Mouse (Mus musculus) MEL (cell line): ENCODE measurements at regions not wholly inside any gene's neighbourhood (a gene's known extent, or its start where the extent isn't known, plus 50 kb on each side); places are given as distances from the start of the nearest gene placed in this dataset.

Experiments
- DNase-seq: peaks from one replicate; pipeline ENCODE4 v3.0.0; 2011; ENCODE audit warnings: low read depth, low spot score
- H3K27ac ChIP-seq: 2 replicates; pipeline ENCODE4 v1.5.1; 2012; ENCODE audit warnings: low read depth, mild to moderate bottlenecking, control low read depth, low read length, moderate library complexity; ENCODE audit not compliant: control insufficient read depth
- H3K27me3 ChIP-seq, 2 experiments: fragments of 150-350 bp in 1 of 2; sonication (generic) in 1 of 2; 2 replicates each; pipeline ENCODE4 v1.6.1; 2012; ENCODE audit warnings: low read length in 2 of 2, mild to moderate bottlenecking in 2 of 2, improper control_type of control experiment in 1 of 2, moderate library complexity in 1 of 2; ENCODE audit not compliant: insufficient read depth in 2 of 2, control insufficient read depth in 1 of 2
- H3K36me3 ChIP-seq, 2 experiments: 2 replicates each; pipeline ENCODE4 v1.6.1; 2012 to 2014; ENCODE audit warnings: low read length in 2 of 2, improper control_type of control experiment in 1 of 2, inconsistent platforms in 1 of 2, mild to moderate bottlenecking in 1 of 2; ENCODE audit not compliant: insufficient read depth in 2 of 2, control insufficient read depth in 1 of 2
- H3K4me1 ChIP-seq, 2 experiments: fragments of 150-350 bp in 1 of 2; sonication (generic) in 1 of 2; 2 replicates each; pipeline ENCODE4 v1.6.1; 2012; ENCODE audit warnings: low read length in 2 of 2, improper control_type of control experiment in 1 of 2, mild to moderate bottlenecking in 1 of 2; ENCODE audit not compliant: insufficient read depth in 2 of 2, control insufficient read depth in 1 of 2
- H3K4me3 ChIP-seq, 2 experiments: fragments of 150-350 bp in 1 of 2; sonication (generic) in 1 of 2; 2 replicates each; pipeline ENCODE4 v1.5.1; 2012; ENCODE audit warnings: low read depth in 2 of 2, low read length in 2 of 2, mild to moderate bottlenecking in 2 of 2, moderate library complexity in 2 of 2, control low read depth in 1 of 2, improper control_type of control experiment in 1 of 2; ENCODE audit not compliant: control insufficient read depth in 1 of 2, insufficient read depth in 1 of 2
- H3K79me2 ChIP-seq: 2 replicates; pipeline ENCODE4 v1.6.1; 2012; ENCODE audit warnings: mild to moderate bottlenecking, low read length, moderate library complexity; ENCODE audit not compliant: control insufficient read depth, poor library complexity, insufficient read depth
- H3K9ac ChIP-seq: 2 replicates; pipeline ENCODE4 v1.6.1; 2012; ENCODE audit warnings: low read depth, mild to moderate bottlenecking, control low read depth, low read length, moderate library complexity; ENCODE audit not compliant: control insufficient read depth, poor library complexity, severe bottlenecking
- H3K9me3 ChIP-seq: fragments of 150-350 bp; sonication (generic); replicated peaks from 2 replicates; pipeline ENCODE4 v1.6.1; 2012; ENCODE audit warnings: mild to moderate bottlenecking, low read length, improper control_type of control experiment, moderate library complexity; ENCODE audit not compliant: insufficient read depth
- EP300 ChIP-seq, 2 experiments: IDR thresholded peaks; 2 replicates each; pipeline ENCODE4 v1.6.1; 2011; ENCODE audit warnings: improper control_type of control experiment in 2 of 2, low read length in 2 of 2, low read depth in 1 of 2, mild to moderate bottlenecking in 1 of 2
- ETS1 ChIP-seq: IDR thresholded peaks from 2 replicates; pipeline ENCODE4 v1.6.1; 2012; ENCODE audit warnings: low read depth, mild to moderate bottlenecking, inconsistent platforms, low read length, improper control_type of control experiment, moderate library complexity
- GABPA ChIP-seq: IDR thresholded peaks from 2 replicates; pipeline ENCODE4 v1.6.1; 2012; ENCODE audit warnings: low read depth, mild to moderate bottlenecking, inconsistent platforms, low read length, improper control_type of control experiment, moderate library complexity
- GATA1 ChIP-seq: IDR thresholded peaks from 2 replicates; pipeline ENCODE4 v1.6.1; 2011; ENCODE audit warnings: low read depth, low read length, improper control_type of control experiment
- HCFC1 ChIP-seq: IDR thresholded peaks from 2 replicates; pipeline ENCODE4 v1.6.1; 2012; ENCODE audit warnings: low read depth, mild to moderate bottlenecking, inconsistent platforms, low read length, improper control_type of control experiment, moderate library complexity
- JUND ChIP-seq: IDR thresholded peaks from 2 replicates; pipeline ENCODE4 v1.6.1; 2011; ENCODE audit warnings: low read depth, mild to moderate bottlenecking, improper control_type of control experiment, low read length
- KAT2A ChIP-seq: conservative IDR thresholded peaks from 2 replicates; pipeline ENCODE4 v1.6.1; 2012; ENCODE audit warnings: low read depth, low read length, improper control_type of control experiment, inconsistent platforms
- MAX ChIP-seq: IDR thresholded peaks from 2 replicates; pipeline ENCODE4 v1.6.1; 2011; ENCODE audit warnings: low read length, improper control_type of control experiment
- MAZ ChIP-seq: IDR thresholded peaks from 2 replicates; pipeline ENCODE4 v1.6.1; 2012; ENCODE audit warnings: low read depth, mild to moderate bottlenecking, inconsistent platforms, low read length, improper control_type of control experiment
- MXI1 ChIP-seq: IDR thresholded peaks from 2 replicates; pipeline ENCODE4 v1.6.1; 2011; ENCODE audit warnings: mild to moderate bottlenecking, low read depth, low read length, improper control_type of control experiment
- MYB ChIP-seq: IDR thresholded peaks from 2 replicates; pipeline ENCODE4 v1.6.1; 2011; ENCODE audit warnings: mild to moderate bottlenecking, low read depth, low read length, improper control_type of control experiment
- MYC ChIP-seq: IDR thresholded peaks from 2 replicates; pipeline ENCODE4 v1.6.1; 2011; ENCODE audit warnings: low read depth, mild to moderate bottlenecking, low read length, improper control_type of control experiment, moderate library complexity
- NELFE ChIP-seq: IDR thresholded peaks from 2 replicates; pipeline ENCODE4 v1.6.1; 2011; ENCODE audit warnings: low read depth, low read length, improper control_type of control experiment
- POLR2A ChIP-seq, 2 experiments: IDR thresholded peaks; 2 replicates each; pipeline ENCODE4 v1.6.1; 2011 to 2012; ENCODE audit warnings: low read length in 2 of 2, mild to moderate bottlenecking in 2 of 2, control low read depth in 1 of 2, improper control_type of control experiment in 1 of 2, low read depth in 1 of 2, moderate library complexity in 1 of 2; ENCODE audit not compliant: control insufficient read depth in 1 of 2, insufficient read depth in 1 of 2, poor library complexity in 1 of 2
- POLR2AphosphoS5 ChIP-seq: IDR thresholded peaks from 2 replicates; pipeline ENCODE4 v1.6.1; 2012; ENCODE audit warnings: low read depth, borderline replicate concordance, mild to moderate bottlenecking, inconsistent platforms, low read length, moderate library complexity, mixed read lengths
- SIN3A ChIP-seq: IDR thresholded peaks from 2 replicates; pipeline ENCODE4 v1.6.1; 2012; ENCODE audit warnings: low read length, improper control_type of control experiment, inconsistent platforms
- SMC3 ChIP-seq: IDR thresholded peaks from 2 replicates; pipeline ENCODE4 v1.6.1; 2011; ENCODE audit warnings: low read depth, low read length, improper control_type of control experiment
- TAL1 ChIP-seq: IDR thresholded peaks from 2 replicates; pipeline ENCODE4 v1.6.1; 2012; ENCODE audit warnings: mild to moderate bottlenecking, inconsistent platforms, low read length, moderate library complexity, mixed read lengths
- TBP ChIP-seq: IDR thresholded peaks from 2 replicates; pipeline ENCODE4 v1.8.0; 2011; ENCODE audit warnings: low read depth, low read length, improper control_type of control experiment
- TCF12 ChIP-seq: IDR thresholded peaks from 2 replicates; pipeline ENCODE4 v1.6.1; 2014; ENCODE audit warnings: low read depth, mild to moderate bottlenecking, inconsistent platforms, low read length, improper control_type of control experiment, moderate library complexity
- UBTF ChIP-seq: IDR thresholded peaks from 2 replicates; pipeline ENCODE4 v1.6.1; 2012; ENCODE audit warnings: low read depth, mild to moderate bottlenecking, inconsistent platforms, low read length, improper control_type of control experiment, moderate library complexity, borderline replicate concordance; ENCODE audit not compliant: insufficient read depth
- USF2 ChIP-seq, 2 experiments: IDR thresholded peaks; 2 replicates each; pipeline ENCODE4 v1.6.1; 2011 to 2012; ENCODE audit warnings: improper control_type of control experiment in 2 of 2, low read length in 2 of 2, borderline replicate concordance in 1 of 2, inconsistent platforms in 1 of 2, low read depth in 1 of 2, mild to moderate bottlenecking in 1 of 2; ENCODE audit not compliant: insufficient read depth in 1 of 2
- ZC3H11A ChIP-seq: IDR thresholded peaks from 2 replicates; pipeline ENCODE4 v1.6.1; 2012; ENCODE audit warnings: low read depth, mild to moderate bottlenecking, inconsistent platforms, low read length, improper control_type of control experiment
- ZKSCAN1 ChIP-seq: IDR thresholded peaks from 2 replicates; pipeline ENCODE4 v1.6.1; 2012; ENCODE audit warnings: low read depth, mild to moderate bottlenecking, inconsistent platforms, low read length, improper control_type of control experiment, moderate library complexity
- ZMIZ1 ChIP-seq: IDR thresholded peaks from 2 replicates; pipeline ENCODE4 v1.6.1; 2012; ENCODE audit warnings: low read depth, mild to moderate bottlenecking, inconsistent platforms, low read length, improper control_type of control experiment, moderate library complexity

DNA sequence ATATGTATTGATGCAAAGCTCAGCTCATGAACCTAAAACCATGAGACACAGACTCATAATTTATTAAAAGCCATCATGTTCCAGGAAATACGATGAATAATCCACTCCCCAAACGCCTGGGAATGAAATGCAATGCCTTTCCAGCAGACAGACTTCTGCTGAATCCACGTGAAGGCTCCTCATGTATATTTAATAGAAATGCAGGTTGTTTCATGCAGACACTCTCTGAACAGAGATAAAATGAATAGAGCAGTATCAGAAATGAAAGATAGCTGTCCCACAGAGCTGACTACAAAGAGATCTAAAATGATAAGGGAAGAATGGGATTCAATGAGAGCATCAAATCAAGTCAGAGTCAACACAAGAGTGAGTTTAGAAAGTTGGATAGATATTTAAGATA, 376.3 kb upstream of the Lrfn5 start:
- H3K9ac ChIP-seq = no peak overlapping the region
- no peaks in the 10 kb centered on the region for H3K27me3 ChIP-seq
- TF ChIP-seq POLR2A (IDR thresholded peaks at IDR 0.05; ENCODE audit: control insufficient read depth in 1 of 2, insufficient read depth in 1 of 2, low read depth in 1 of 2, low read length in 2 of 2, poor library complexity in 1 of 2) (no peak), UBTF (no peak), EP300 (IDR thresholded peaks at IDR 0.05; ENCODE audit: low read depth in 1 of 2, low read length in 2 of 2) (no peak), TAL1 (no peak), MXI1 (no peak), SIN3A (no peak), HCFC1 (no peak), MAZ (no peak), TBP (no peak), MAX (no peak), KAT2A (no peak), GATA1 (no peak), GABPA (no peak), MYB (no peak), ZMIZ1 (no peak)

DNA sequence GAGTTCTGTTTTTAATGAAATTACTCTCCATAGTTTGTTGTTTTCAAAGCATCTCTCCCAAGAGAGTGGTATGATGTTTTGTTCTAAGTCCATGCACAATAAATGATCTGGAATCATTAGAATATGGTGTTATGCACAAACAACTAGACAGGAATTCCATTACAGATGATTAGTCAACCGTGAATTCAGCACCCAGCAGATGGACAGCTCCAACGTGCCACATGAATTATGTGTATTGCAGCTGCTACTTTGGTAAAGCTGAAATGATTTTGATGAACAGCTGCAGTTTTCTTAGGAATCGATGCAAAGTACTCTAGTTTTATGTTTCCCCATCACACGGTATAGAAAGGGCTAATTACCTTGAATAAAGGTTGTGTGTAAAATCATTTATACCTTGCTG, 347.6 kb upstream of the Lrfn5 start:
- Histone ChIP-seq H3K79me2 (no peaks in the 10 kb centered on the region), H3K36me3 (no peaks in the 10 kb centered on the region), H3K27ac (no peak overlapping the region), H3K9me3 (no peaks in the 10 kb centered on the region), H3K4me1 (no peaks in the 10 kb centered on the region), H3K9ac (no peak overlapping the region), H3K27me3 (no peaks in the 10 kb centered on the region), H3K4me3 (no peak overlapping the region)
- peak; percentile 69 for DNase-seq
- TF ChIP-seq ZMIZ1 (no peak), ZC3H11A (no peak), MXI1 (peak; percentile 94), TCF12 (no peak), MYB (no peak), NELFE (no peak), USF2 (IDR thresholded peaks at IDR 0.05; ENCODE audit: borderline replicate concordance in 1 of 2, insufficient read depth in 1 of 2, low read depth in 1 of 2, low read length in 2 of 2) (no peak), JUND (no peak), POLR2AphosphoS5 (no peak), ZKSCAN1 (no peak), TAL1 (no peak), SMC3 (peak; percentile 29), MAX (peak; percentile 41; the same call in 1 of the 2 replicates), HCFC1 (no peak), SIN3A (peak; percentile 69), ETS1 (no peak), MYC (no peak), MAZ (no peak), KAT2A (no peak)

More for the DNA sequence above, 376.3 kb upstream of the Lrfn5 start:
- no peaks in the 10 kb centered on the region for H3K79me2 ChIP-seq
- H3K4me1 ChIP-seq = no peaks in the 10 kb centered on the region
- H3K36me3 ChIP-seq = no peaks in the 10 kb centered on the region
- no peak overlapping the region for H3K27ac ChIP-seq
- DNase-seq = no peak
- H3K9me3 ChIP-seq = no peaks in the 10 kb centered on the region
- H3K4me3 ChIP-seq = no peak overlapping the region
